Mouse (Mus musculus) left cerebral cortex, postnatal 4 days (tissue): ENCODE data around the gene Nostrin. TPM values are rescaled to one million over a fixed set of nuclear protein-coding genes. Genes with fewer than 3 reads are reported as not detected.
A peak's percentile ranks its signal among the peaks of the same experiment; 100 is the strongest.

Experiments
- DNase-seq: peaks from one replicate; pipeline ENCODE4 v3.0.0-alpha.2; 2022
- intact Hi-C: fragments of 180-260 bp; cut with DNase I; formaldehyde crosslinking; loops from one replicate; pipeline ENCODE4 v1.15.1; 2025
- total RNA-seq, 2 experiments: library from RNA; stranded (reverse); gene quantifications; 2 replicates each; pipeline ENCODE4 v1.2.3; 2021

The Nostrin gene
- total RNA-seq, 2 experiments from 2014 or later = 2.8 to 3.6 TPM

GRCm38 (mm10) chr2:69189222-69189621, 53.6 kb downstream of the Nostrin start:
- intact Hi-C loops = no loop called here
- DNase-seq = no peak

- no peak for DNase-seq
- intact Hi-C loops = no loop called here
These were observed 55.5 kb downstream of the Nostrin start for GRCm38 (mm10) chr2:69191059-69191458.

- no peak for DNase-seq
- intact Hi-C loops = no loop called here
These were observed 58.0 kb downstream of the Nostrin start for GRCm38 (mm10) chr2:69193555-69193954.

- intact Hi-C loops = no loop called here
These were observed 69.6 kb downstream of the Nostrin start for GRCm38 (mm10) chr2:69205185-69205584.

GRCm38 (mm10) chr2:69205791-69206351, 70.3 kb downstream of the Nostrin start, which contains the start of gene Spc25:
Spc25 (minus strand) TSS chr2:69206194.
- intact Hi-C loops = no loop called here
- DNase-seq = peak; percentile 89

More at GRCm38 (mm10) chr2:69205185-69205584, 69.6 kb downstream of the Nostrin start:
- DNase-seq = no peak

- no peak for DNase-seq
- intact Hi-C loops = no loop called here
These were observed 70.9 kb downstream of the Nostrin start for GRCm38 (mm10) chr2:69206523-69206922.

GRCm38 (mm10) chr2:69209684-69210083, 74.1 kb downstream of the Nostrin start:
- intact Hi-C loops = no loop called here
- no peak for DNase-seq

- intact Hi-C loops = no loop called here
These were observed 75.2 kb downstream of the Nostrin start, which contains the start of gene G6pc2 for GRCm38 (mm10) chr2:69210773-69211172. G6pc2 (plus strand) TSS chr2:69211073.

GRCm38 (mm10) chr2:69212652-69213051, 77.1 kb downstream of the Nostrin start:
- no peak for DNase-seq
- intact Hi-C loops = no loop called here

More at GRCm38 (mm10) chr2:69210773-69211172, 75.2 kb downstream of the Nostrin start, which contains the start of gene G6pc2:
- DNase-seq = no peak

- DNase-seq = no peak
- intact Hi-C loops = no loop called here
These were observed 79.6 kb downstream of the Nostrin start for GRCm38 (mm10) chr2:69215242-69215641.

- no peak for DNase-seq
- intact Hi-C loops = no loop called here
These were observed 86.3 kb downstream of the Nostrin start for GRCm38 (mm10) chr2:69221868-69222416.

GRCm38 (mm10) chr2:69222815-69223214, 87.2 kb downstream of the Nostrin start:
- intact Hi-C loops = no loop called here

GRCm38 (mm10) chr2:69224724-69225123, 89.1 kb downstream of the Nostrin start:
- DNase-seq = no peak
- intact Hi-C loops = no loop called here

More at GRCm38 (mm10) chr2:69222815-69223214, 87.2 kb downstream of the Nostrin start:
- no peak for DNase-seq

- no peak for DNase-seq
- intact Hi-C loops = no loop called here
These were observed 91.3 kb downstream of the Nostrin start for GRCm38 (mm10) chr2:69226876-69227275.

- no peak for DNase-seq
- intact Hi-C loops = no loop called here
These were observed 93.0 kb downstream of the Nostrin start for GRCm38 (mm10) chr2:69228635-69229034.

GRCm38 (mm10) chr2:69230137-69230536, 94.5 kb downstream of the Nostrin start:
- DNase-seq = no peak
- intact Hi-C loops = no loop called here

- intact Hi-C loops = no loop called here
- no peak for DNase-seq
These were observed 96.5 kb downstream of the Nostrin start for GRCm38 (mm10) chr2:69232101-69232500.

GRCm38 (mm10) chr2:69234976-69235678, 99.5 kb downstream of the Nostrin start:
- intact Hi-C loops = no loop called here

More at GRCm38 (mm10) chr2:69234976-69235678, 99.5 kb downstream of the Nostrin start:
- DNase-seq = no peak
